Mouse (Mus musculus): ENCODE data around the gene Adgrf1. TPM values are rescaled to one million over a fixed set of nuclear protein-coding genes. Genes with fewer than 3 reads are reported as not detected.

The Adgrf1 gene
- total and polyA plus RNA-seq, 3 experiments, result not detected

- no peaks in the 10 kb centered on the region for H3K27me3 ChIP-seq (replicated peaks)
- H3K4me3 ChIP-seq (replicated peaks in 1 of 3; ENCODE audit: low read depth in 2 of 3, low read length in 2 of 3, poor library complexity in 1 of 3), result no peak overlapping the region
- TF ChIP-seq RAD21 (IDR thresholded peaks at IDR 0.05; ENCODE audit: low read depth, low read length) (no peak), ZKSCAN1 (IDR thresholded peaks at IDR 0.05; ENCODE audit: borderline replicate concordance, low read depth, low read length) (no peak), POLR2AphosphoS2 (IDR thresholded peaks at IDR 0.05; ENCODE audit: low read depth, low read length) (no peak), GABPA (IDR thresholded peaks at IDR 0.05; ENCODE audit: insufficient replicate concordance, low read depth, low read length) (no peak), JUND (conservative IDR thresholded peaks at IDR 0.05; ENCODE audit: low read depth, low read length) (no peak), SMC3 (IDR thresholded peaks at IDR 0.05; ENCODE audit: low read depth, low read length) (no peak), MAX (IDR thresholded peaks at IDR 0.05; ENCODE audit: low read length) (no peak), CHD1 (IDR thresholded peaks at IDR 0.05; ENCODE audit: low read depth, low read length) (no peak), TBP (conservative IDR thresholded peaks at IDR 0.05; ENCODE audit: low read depth, low read length) (no peak), MYC (IDR thresholded peaks at IDR 0.05; ENCODE audit: low read depth, low read length) (no peak), IRF4 (IDR thresholded peaks at IDR 0.05; ENCODE audit: low read depth, low read length) (no peak), POLR2A (IDR thresholded peaks at IDR 0.05; ENCODE audit: low read depth, low read length) (no peak), HCFC1 (IDR thresholded peaks at IDR 0.05; ENCODE audit: low read depth, low read length) (no peak), JUN (IDR thresholded peaks at IDR 0.05; ENCODE audit: insufficient read depth, low read depth, low read length) (no peak)
- H3K4me2 ChIP-seq (ENCODE audit: insufficient read depth, low read depth, poor library complexity, severe bottlenecking), result no peak overlapping the region
- peaks cover 33% of the 10 kb centered on the region for H3K9me3 ChIP-seq (replicated peaks; ENCODE audit: low read length)
- dilution Hi-C loops (cut with MboI; ENCODE audit: extremely low pct_ligation_motif_present, extremely low pct_unique_long_range_greater_than_20kb, low sequenced_read_pairs), result no loop called here
- H3K9ac ChIP-seq (ENCODE audit: insufficient read depth, low read depth), result no peak overlapping the region
- in situ Hi-C loops (cut with MboI; ENCODE audit: low pct_ligation_motif_present, low pct_unique_long_range_greater_than_20kb, low sequenced_read_pairs), result loop anchor here (25.0 kb wide), 1 partner anchor 205 kb away; no protein-coding TSS in a partner anchor
- no peak for DNase-seq (ENCODE audit: extremely low read depth)
- no peaks in the 10 kb centered on the region for H3K79me2 ChIP-seq (replicated peaks; ENCODE audit: control insufficient read depth, extremely low read depth, insufficient read depth, poor library complexity, severe bottlenecking)
- no peaks in the 10 kb centered on the region for H3K4me1 ChIP-seq (ENCODE audit: control insufficient read depth in 1 of 2, insufficient read depth in 2 of 2)
- no peak overlapping the region for H3K27ac ChIP-seq (ENCODE audit: insufficient read depth, low read depth)
- H3K36me3 ChIP-seq (replicated peaks in 1 of 2; ENCODE audit: control insufficient read depth in 1 of 2, insufficient read depth in 1 of 2, low read length in 1 of 2), result no peaks in the 10 kb centered on the region
Observed at GRCm38 (mm10) chr17:43257699-43258098, 12.4 kb upstream of the Adgrf1 start.

- dilution Hi-C loops (cut with MboI; ENCODE audit: extremely low pct_ligation_motif_present, extremely low pct_unique_long_range_greater_than_20kb, low sequenced_read_pairs) (no loop called here), in situ Hi-C loops (cut with MboI; ENCODE audit: low pct_ligation_motif_present, low pct_unique_long_range_greater_than_20kb, low sequenced_read_pairs) (loop anchor here (25.0 kb wide), 1 partner anchor 200 kb away; no protein-coding TSS in a partner anchor)
- Histone ChIP-seq H3K27ac (ENCODE audit: insufficient read depth, low read depth) (no peak overlapping the region), H3K9ac (ENCODE audit: insufficient read depth, low read depth) (no peak overlapping the region), H3K4me2 (ENCODE audit: insufficient read depth, low read depth, poor library complexity, severe bottlenecking) (no peak overlapping the region), H3K4me3 (replicated peaks in 1 of 3; ENCODE audit: low read depth in 2 of 3, low read length in 2 of 3, poor library complexity in 1 of 3) (no peak overlapping the region), H3K27me3 (replicated peaks) (no peaks in the 10 kb centered on the region), H3K79me2 (replicated peaks; ENCODE audit: control insufficient read depth, extremely low read depth, insufficient read depth, poor library complexity, severe bottlenecking) (no peaks in the 10 kb centered on the region), H3K4me1 (ENCODE audit: control insufficient read depth in 1 of 2, insufficient read depth in 2 of 2) (no peaks in the 10 kb centered on the region), H3K36me3 (replicated peaks in 1 of 2; ENCODE audit: control insufficient read depth in 1 of 2, insufficient read depth in 1 of 2, low read length in 1 of 2) (no peaks in the 10 kb centered on the region), H3K9me3 (replicated peaks; ENCODE audit: low read length) (peaks cover 43% of the 10 kb centered on the region)
- TF ChIP-seq EP300 (IDR thresholded peaks at IDR 0.05; ENCODE audit: low read length) (no peak), CTCF (conservative IDR thresholded peaks at IDR 0.05 in 1 of 2, IDR thresholded peaks at IDR 0.05 in 1 of 2; ENCODE audit: low read depth in 2 of 2, low read length in 2 of 2) (no peak), ZMIZ1 (IDR thresholded peaks at IDR 0.05; ENCODE audit: low read depth, low read length) (no peak), TBP (conservative IDR thresholded peaks at IDR 0.05; ENCODE audit: low read depth, low read length) (no peak), CHD1 (IDR thresholded peaks at IDR 0.05; ENCODE audit: low read depth, low read length) (no peak), E2F4 (IDR thresholded peaks at IDR 0.05; ENCODE audit: insufficient replicate concordance, low read depth, low read length) (no peak), SMC3 (IDR thresholded peaks at IDR 0.05; ENCODE audit: low read depth, low read length) (no peak), IRF4 (IDR thresholded peaks at IDR 0.05; ENCODE audit: low read depth, low read length) (no peak), POLR2AphosphoS2 (IDR thresholded peaks at IDR 0.05; ENCODE audit: low read depth, low read length) (no peak), MAFK (IDR thresholded peaks at IDR 0.05; ENCODE audit: insufficient replicate concordance, low read length) (no peak), RAD21 (IDR thresholded peaks at IDR 0.05; ENCODE audit: low read depth, low read length) (no peak), USF1 (IDR thresholded peaks at IDR 0.05; ENCODE audit: low read depth, low read length) (no peak), KAT2A (IDR thresholded peaks at IDR 0.05; ENCODE audit: insufficient replicate concordance, low read length) (no peak), ZKSCAN1 (IDR thresholded peaks at IDR 0.05; ENCODE audit: borderline replicate concordance, low read depth, low read length) (no peak), NELFE (IDR thresholded peaks at IDR 0.05; ENCODE audit: low read depth, low read length) (no peak), ZC3H11A (IDR thresholded peaks at IDR 0.05; ENCODE audit: low read depth, low read length) (no peak), USF2 (conservative IDR thresholded peaks at IDR 0.05; ENCODE audit: low read depth, low read length) (no peak), HCFC1 (IDR thresholded peaks at IDR 0.05; ENCODE audit: low read depth, low read length) (no peak), JUN (IDR thresholded peaks at IDR 0.05; ENCODE audit: insufficient read depth, low read depth, low read length) (no peak)
- DNase-seq (ENCODE audit: extremely low read depth), result no peak
Observed at GRCm38 (mm10) chr17:43261937-43262336, 8.2 kb upstream of the Adgrf1 start.
